Mouse (Mus musculus): ENCODE data around the gene Gm26741.

DNA sequence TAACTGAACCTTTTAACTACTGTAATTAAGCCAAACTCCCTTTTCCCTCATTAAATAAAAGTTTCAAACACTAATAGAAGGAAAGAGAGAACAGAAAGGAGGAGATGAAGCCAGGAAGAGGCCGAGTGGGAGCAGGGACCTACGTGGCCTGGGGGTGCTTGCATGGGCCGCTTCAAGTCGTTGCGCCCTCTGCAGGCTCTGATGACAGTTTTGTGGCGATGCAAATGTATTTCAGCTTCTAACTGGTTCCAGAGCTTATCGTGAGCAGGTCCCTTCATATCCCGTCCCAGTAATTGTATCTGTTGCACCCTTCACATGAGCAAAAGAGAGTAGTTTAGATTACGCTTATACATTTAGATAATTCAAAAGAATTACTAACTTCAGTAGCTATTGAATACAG, 5.4 kb upstream of the Gm26741 start:
- TF ChIP-seq POLR2A (IDR thresholded peaks at IDR 0.05; ENCODE audit: insufficient read length, low read depth) = no peak
- no peak for TF ChIP-seq USF1 (IDR thresholded peaks at IDR 0.05; ENCODE audit: low read depth)
- no peak for TF ChIP-seq POLR2AphosphoS2 (IDR thresholded peaks at IDR 0.05; ENCODE audit: insufficient read length, low read depth)
- TF ChIP-seq CEBPB (IDR thresholded peaks at IDR 0.05; ENCODE audit: insufficient read depth, poor library complexity, severe bottlenecking) = no peak
- no peak for TF ChIP-seq SRF (IDR thresholded peaks at IDR 0.05; ENCODE audit: control insufficient read depth, insufficient read length, low read depth)
- TF ChIP-seq MAX (IDR thresholded peaks at IDR 0.05; ENCODE audit: low read depth) = no peak
- TF ChIP-seq TCF12 (IDR thresholded peaks at IDR 0.05; ENCODE audit: insufficient read depth, poor library complexity, severe bottlenecking) = no peak
